Mouse (Mus musculus): ENCODE results near the gene Rps12. TPM values are rescaled to one million over a fixed set of nuclear protein-coding genes. Genes with fewer than 3 reads are reported as not detected.

Gene Rps12
- 1,677 and 2,344 TPM in 2 replicates for polyA plus RNA-seq (2012; rRNA removed)

DNA sequence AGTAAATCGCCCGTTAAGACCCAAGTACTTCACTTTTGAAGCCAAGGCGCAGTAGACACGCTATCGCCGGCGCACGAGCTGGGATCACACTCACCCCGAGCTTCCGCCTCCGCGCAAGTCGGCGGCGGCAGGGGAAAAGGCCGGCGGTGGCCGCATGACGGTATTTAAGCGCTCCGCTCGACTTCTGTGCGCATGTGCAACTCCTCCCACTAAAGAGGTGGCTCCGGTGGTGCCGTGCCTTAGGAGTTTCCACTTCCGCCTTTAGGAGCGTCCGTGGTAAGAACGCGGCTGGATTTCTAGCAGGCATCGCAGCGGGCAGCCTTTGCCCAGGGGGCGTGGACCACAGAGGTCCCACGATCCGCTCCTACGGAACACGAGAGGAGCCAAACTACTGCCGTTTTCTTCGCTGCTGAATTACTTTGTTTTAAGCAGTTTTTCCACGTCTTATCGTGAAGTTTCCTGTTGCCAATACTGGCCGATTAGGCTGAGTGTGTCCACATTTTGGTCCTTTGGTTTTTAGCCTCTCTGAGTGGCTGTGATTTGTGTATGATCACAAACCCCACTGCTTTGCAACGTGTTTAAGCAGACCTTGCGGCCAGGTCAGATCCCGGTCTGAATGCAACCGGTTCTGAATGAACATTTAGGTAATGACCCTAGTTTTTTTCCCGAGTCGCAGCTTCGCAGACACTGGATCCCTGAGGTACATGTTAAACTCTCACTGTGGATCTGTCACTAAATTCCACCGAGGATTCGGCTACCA lies at the start of gene Rps12:
Gene Rps12, minus strand, starts transcription at position 214 of the 760 bp plus-strand sequence.
- H3K4me3 ChIP-seq (ENCODE audit: extremely low read depth, insufficient read depth, insufficient read length), result peak within 1 kb of the TSS; percentile 77
- under 1% methylated on average over 51 of the region's 51 CpGs for WGBS
- H3K27ac ChIP-seq (ENCODE audit: insufficient read depth, low read length), result peak within 1 kb of the TSS; percentile 77
- peaks cover 12% of the 10 kb centered on the region for H3K36me3 ChIP-seq (ENCODE audit: control insufficient read depth, insufficient read depth, low read length)
- H3K4me1 ChIP-seq (ENCODE audit: control insufficient read depth, insufficient read depth, insufficient read length), result no peaks in the 10 kb centered on the region; the same call in 1 of the 2 replicates
- peak; percentile 96 to 98 for DNase-seq (ENCODE audit: low read depth in 1 of 2, low spot score in 2 of 2)
- TF ChIP-seq POLR2A (IDR thresholded peaks at IDR 0.05; ENCODE audit: low read depth, low read length) (peak; percentile 93), CTCF (IDR thresholded peaks at IDR 0.05; ENCODE audit: extremely low read depth, insufficient read depth, insufficient read length, insufficient replicate concordance) (no peak)
- no peaks in the 10 kb centered on the region for H3K27me3 ChIP-seq (ENCODE audit: control insufficient read depth, insufficient read depth, low read length)

DNA sequence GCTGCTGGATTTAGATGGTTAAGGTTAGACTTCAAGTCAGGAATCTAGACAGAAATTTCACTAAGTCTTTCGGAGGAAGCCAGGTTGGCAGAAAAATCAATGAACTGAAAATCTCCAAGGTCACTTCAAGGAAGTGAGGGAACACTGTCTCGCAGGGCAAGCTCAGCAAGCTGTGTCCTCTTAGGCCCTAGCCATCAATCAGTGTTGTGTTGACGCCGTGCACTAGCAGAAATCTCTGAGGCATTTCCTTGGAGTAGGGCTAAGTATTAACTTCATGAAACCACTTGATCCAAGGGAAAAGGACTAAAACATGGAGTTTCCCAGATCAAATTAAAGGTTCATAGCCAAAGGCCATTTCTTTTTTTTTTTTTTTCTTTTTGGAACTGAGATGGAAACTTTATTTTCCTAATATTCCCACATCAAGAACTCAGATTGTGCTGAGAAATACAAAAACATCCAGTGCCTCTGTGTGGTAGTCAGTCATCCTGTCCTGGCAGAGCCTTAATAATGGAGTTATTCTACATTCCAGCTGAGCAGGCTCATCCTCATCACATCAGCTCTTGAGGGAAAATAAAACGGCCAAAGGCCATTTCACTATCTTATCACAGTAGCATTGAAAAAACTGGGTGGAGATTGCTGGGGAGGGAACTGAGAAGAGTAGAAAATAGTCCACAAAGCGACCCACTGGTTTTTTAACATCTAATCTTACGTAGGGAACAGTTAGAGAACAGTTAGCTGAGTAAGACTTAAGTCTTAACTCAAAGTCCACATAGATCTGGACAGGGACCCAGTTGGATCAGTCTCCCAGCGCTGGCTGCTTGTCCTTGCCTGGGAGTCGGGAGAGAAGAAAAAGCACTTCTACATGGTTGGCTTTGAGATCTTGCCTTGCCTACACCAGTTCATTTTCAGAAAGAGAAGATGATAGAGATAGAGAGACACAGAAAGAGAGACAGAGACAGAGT lies 49.2 kb upstream of the Rps12 start:
- H3K27ac ChIP-seq (ENCODE audit: insufficient read depth, low read length), result no peak overlapping the region

DNA sequence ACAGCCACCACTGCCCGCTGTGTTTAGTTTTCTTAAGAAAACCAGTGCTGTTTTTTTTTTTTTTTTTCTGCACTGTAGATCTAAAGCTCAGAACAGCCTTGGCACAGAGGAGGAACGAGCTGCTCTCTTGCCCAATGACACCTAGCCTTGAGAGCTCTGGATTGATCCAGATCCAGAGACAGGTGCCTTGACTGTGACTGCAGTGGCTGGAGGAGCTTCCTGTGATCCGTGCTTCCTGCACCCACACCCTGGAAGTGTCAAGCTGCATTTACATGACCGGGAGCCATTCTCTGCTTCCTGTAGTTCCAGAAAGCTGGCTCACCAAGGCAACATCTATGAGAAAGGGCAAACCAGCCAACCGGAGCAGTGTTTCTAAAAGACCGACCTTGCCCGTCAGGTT lies 39.4 kb upstream of the Rps12 start:
- Histone ChIP-seq H3K27ac (ENCODE audit: insufficient read depth, low read length) (no peak overlapping the region), H3K36me3 (ENCODE audit: control insufficient read depth, insufficient read depth, low read length) (no peaks in the 10 kb centered on the region), H3K27me3 (ENCODE audit: control insufficient read depth, insufficient read depth, low read length) (no peaks in the 10 kb centered on the region), H3K4me3 (ENCODE audit: extremely low read depth, insufficient read depth, insufficient read length) (no peak overlapping the region), H3K4me1 (ENCODE audit: control insufficient read depth, insufficient read depth, insufficient read length) (no peaks in the 10 kb centered on the region)
- WGBS, result 89% methylated on average over 7 of the region's 7 CpGs
- TF ChIP-seq CTCF (IDR thresholded peaks at IDR 0.05; ENCODE audit: extremely low read depth, insufficient read depth, insufficient read length, insufficient replicate concordance) (no peak), POLR2A (IDR thresholded peaks at IDR 0.05; ENCODE audit: low read depth, low read length) (no peak)
- DNase-seq (ENCODE audit: low read depth in 1 of 2, low spot score in 2 of 2), result no peak

More for the DNA sequence above, 49.2 kb upstream of the Rps12 start:
- Histone ChIP-seq H3K27me3 (ENCODE audit: control insufficient read depth, insufficient read depth, low read length) (no peaks in the 10 kb centered on the region), H3K4me1 (ENCODE audit: control insufficient read depth, insufficient read depth, insufficient read length) (peaks cover 4% of the 10 kb centered on the region; the same call in 1 of the 2 replicates), H3K36me3 (ENCODE audit: control insufficient read depth, insufficient read depth, low read length) (no peaks in the 10 kb centered on the region), H3K4me3 (ENCODE audit: extremely low read depth, insufficient read depth, insufficient read length) (no peak overlapping the region)
- DNase-seq (ENCODE audit: low read depth in 1 of 2, low spot score in 2 of 2), result no peak
- WGBS, result 83% methylated on average over 9 of the region's 9 CpGs
- no peak for TF ChIP-seq POLR2A (IDR thresholded peaks at IDR 0.05; ENCODE audit: low read depth, low read length)
- no peak for TF ChIP-seq CTCF (IDR thresholded peaks at IDR 0.05; ENCODE audit: extremely low read depth, insufficient read depth, insufficient read length, insufficient replicate concordance)

DNA sequence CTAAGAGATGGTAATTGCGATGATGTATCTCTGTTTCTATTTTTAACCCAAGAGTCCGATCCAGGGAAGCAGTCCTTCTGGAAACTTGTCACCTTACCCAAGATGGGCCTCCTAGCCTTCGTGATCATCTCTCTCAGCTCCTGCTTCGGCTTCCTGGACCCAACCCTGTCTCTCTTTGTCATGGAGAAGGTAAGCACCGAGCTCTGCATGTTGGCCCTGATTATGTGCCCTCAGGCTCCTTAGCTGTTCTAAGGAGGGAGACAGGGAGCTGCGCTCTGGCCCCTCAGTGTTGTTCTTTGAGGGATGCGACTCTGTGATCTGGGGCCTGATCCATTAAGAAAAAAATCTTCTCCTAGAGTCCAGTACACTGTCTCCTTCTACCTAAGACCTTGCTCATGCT lies 29.2 kb upstream of the Rps12 start:
- 93% methylated on average over 7 of the region's 7 CpGs for WGBS

DNA sequence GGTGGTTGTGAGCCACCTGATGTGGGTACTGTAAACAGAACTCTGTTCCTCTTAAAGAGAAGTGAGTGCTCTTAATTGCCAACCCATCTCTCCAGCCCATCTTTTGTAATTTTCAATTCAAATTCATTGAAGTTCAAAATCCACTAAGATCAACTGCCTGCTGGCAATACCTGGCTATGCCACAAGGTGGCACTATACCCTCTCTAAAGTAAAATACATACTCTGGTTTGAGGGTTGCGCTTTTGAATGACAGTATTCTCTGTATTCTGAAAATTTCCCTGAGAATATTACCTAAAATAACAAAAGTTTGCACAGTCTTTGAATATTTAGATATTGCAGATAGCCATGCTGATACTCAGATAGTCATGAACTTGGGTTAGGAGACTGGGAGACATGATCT lies 28.1 kb upstream of the Rps12 start:
- Histone ChIP-seq H3K36me3 (ENCODE audit: control insufficient read depth, insufficient read depth, low read length) (no peaks in the 10 kb centered on the region), H3K27ac (ENCODE audit: insufficient read depth, low read length) (no peak overlapping the region), H3K4me1 (ENCODE audit: control insufficient read depth, insufficient read depth, insufficient read length) (no peaks in the 10 kb centered on the region), H3K27me3 (ENCODE audit: control insufficient read depth, insufficient read depth, low read length) (no peaks in the 10 kb centered on the region), H3K4me3 (ENCODE audit: extremely low read depth, insufficient read depth, insufficient read length) (no peak overlapping the region)
- TF ChIP-seq CTCF (IDR thresholded peaks at IDR 0.05; ENCODE audit: extremely low read depth, insufficient read depth, insufficient read length, insufficient replicate concordance) (no peak), POLR2A (IDR thresholded peaks at IDR 0.05; ENCODE audit: low read depth, low read length) (no peak)
- DNase-seq (ENCODE audit: low read depth in 1 of 2, low spot score in 2 of 2), result peak; percentile 9 to 59
- 52% methylated on average over 1 of the region's 1 CpGs for WGBS

More for the DNA sequence above, 29.2 kb upstream of the Rps12 start:
- H3K4me1 ChIP-seq (ENCODE audit: control insufficient read depth, insufficient read depth, insufficient read length), result no peaks in the 10 kb centered on the region
- H3K27me3 ChIP-seq (ENCODE audit: control insufficient read depth, insufficient read depth, low read length), result no peaks in the 10 kb centered on the region
- no peaks in the 10 kb centered on the region for H3K36me3 ChIP-seq (ENCODE audit: control insufficient read depth, insufficient read depth, low read length)
- H3K27ac ChIP-seq (ENCODE audit: insufficient read depth, low read length), result no peak overlapping the region
- TF ChIP-seq POLR2A (IDR thresholded peaks at IDR 0.05; ENCODE audit: low read depth, low read length) (no peak), CTCF (IDR thresholded peaks at IDR 0.05; ENCODE audit: extremely low read depth, insufficient read depth, insufficient read length, insufficient replicate concordance) (no peak)
- H3K4me3 ChIP-seq (ENCODE audit: extremely low read depth, insufficient read depth, insufficient read length), result no peak overlapping the region
- no peak for DNase-seq (ENCODE audit: low read depth in 1 of 2, low spot score in 2 of 2)

DNA sequence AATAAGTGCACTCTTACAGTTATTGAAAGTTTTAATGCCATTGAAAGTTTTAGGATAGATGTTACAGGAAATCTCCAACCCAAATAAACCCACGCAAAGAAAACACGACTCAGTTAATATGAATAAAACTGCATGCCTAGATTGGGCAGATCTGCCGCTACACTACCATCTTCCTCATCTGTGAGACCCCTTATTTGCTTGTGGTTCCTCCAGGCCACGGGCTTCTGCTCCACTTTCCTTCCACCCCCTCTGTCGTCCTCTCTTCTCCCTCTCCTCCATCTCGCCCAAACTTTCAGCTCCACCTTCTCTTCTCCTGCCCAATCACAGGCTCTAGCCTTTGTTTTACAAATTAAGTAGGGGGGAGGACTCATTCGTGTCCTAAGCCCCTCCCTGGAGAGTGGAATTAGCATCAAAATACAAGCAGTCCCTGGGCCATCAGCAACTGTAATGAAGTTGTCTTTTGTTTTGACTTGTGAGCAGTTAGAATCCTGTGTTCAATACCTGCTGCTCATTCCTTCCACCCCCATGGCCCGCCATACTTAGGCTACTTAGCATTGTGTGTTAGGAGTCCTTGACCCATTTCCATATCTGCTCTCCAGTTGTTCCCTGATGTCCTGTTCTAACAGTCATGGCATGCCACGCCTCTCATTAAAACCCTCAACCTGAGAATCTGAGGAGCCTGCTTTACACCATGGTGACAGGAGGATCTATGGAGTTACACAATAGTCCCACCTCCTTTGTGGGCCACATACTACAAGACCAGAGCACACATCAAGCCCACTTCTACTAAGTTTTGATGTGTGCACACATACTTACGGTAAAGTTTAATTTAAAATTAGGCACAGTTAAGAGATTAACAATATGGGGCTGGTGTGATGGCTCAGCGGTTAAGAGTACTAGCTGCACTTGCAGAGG lies 26.0 kb upstream of the Rps12 start:
- H3K27ac ChIP-seq (ENCODE audit: insufficient read depth, low read length), result no peak overlapping the region
- DNase-seq (ENCODE audit: low read depth in 1 of 2, low spot score in 2 of 2), result no peak
- TF ChIP-seq CTCF (IDR thresholded peaks at IDR 0.05; ENCODE audit: extremely low read depth, insufficient read depth, insufficient read length, insufficient replicate concordance) (no peak), POLR2A (IDR thresholded peaks at IDR 0.05; ENCODE audit: low read depth, low read length) (no peak)
- H3K4me1 ChIP-seq (ENCODE audit: control insufficient read depth, insufficient read depth, insufficient read length), result no peaks in the 10 kb centered on the region
- H3K4me3 ChIP-seq (ENCODE audit: extremely low read depth, insufficient read depth, insufficient read length), result no peak overlapping the region
- H3K36me3 ChIP-seq (ENCODE audit: control insufficient read depth, insufficient read depth, low read length), result no peaks in the 10 kb centered on the region
- H3K27me3 ChIP-seq (ENCODE audit: control insufficient read depth, insufficient read depth, low read length), result no peaks in the 10 kb centered on the region
- WGBS, result 72% methylated on average over 11 of the region's 11 CpGs

Measured in spleen, adult 2 months (tissue).